Mouse (Mus musculus) CH12.LX (cell line): Measurements from ENCODE around the gene Cacna1h. TPM values are rescaled to one million over a fixed set of nuclear protein-coding genes. Genes with fewer than 3 reads are reported as not detected.

Source experiments
- DNase-seq: peaks from one replicate; pipeline ENCODE4 v3.0.0-alpha.2; 2013; ENCODE audit errors: extremely low read depth
- H3K27ac ChIP-seq: 2 replicates; pipeline ENCODE4 v1.5.1; 2012; ENCODE audit warnings: low read depth, mild to moderate bottlenecking, control low read depth, moderate library complexity; ENCODE audit not compliant: insufficient read depth
- H3K27me3 ChIP-seq: replicated peaks from 2 replicates; pipeline ENCODE3; 2012; ENCODE audit warnings: inconsistent platforms
- H3K36me3 ChIP-seq, 2 experiments: replicated peaks in 1 of 2; 2 replicates each; pipeline versions ENCODE3 to v1.6.1; 2012; ENCODE audit warnings: inconsistent platforms in 1 of 2, low read length in 1 of 2, mild to moderate bottlenecking in 1 of 2, mixed read lengths in 1 of 2, moderate library complexity in 1 of 2; ENCODE audit not compliant: control insufficient read depth in 1 of 2, insufficient read depth in 1 of 2
- H3K4me1 ChIP-seq, 2 experiments: 2 replicates each; pipeline ENCODE4 v1.6.1; 2012; ENCODE audit warnings: inconsistent platforms in 1 of 2, moderate library complexity in 1 of 2; ENCODE audit not compliant: insufficient read depth in 2 of 2, control insufficient read depth in 1 of 2
- H3K4me2 ChIP-seq: 2 replicates; pipeline ENCODE4 v1.6.1; 2012; ENCODE audit warnings: low read depth, mild to moderate bottlenecking, control low read depth; ENCODE audit not compliant: poor library complexity, insufficient read depth, severe bottlenecking
- H3K4me3 ChIP-seq, 3 experiments: fragments of 150-350 bp in 1 of 3; sonication (generic) in 1 of 3; replicated peaks in 1 of 3; 2 replicates each; pipeline versions ENCODE3 to v1.5.1; 2011 to 2012; ENCODE audit warnings: low read depth in 2 of 3, low read length in 2 of 3, mild to moderate bottlenecking in 2 of 3, moderate library complexity in 2 of 3, control low read depth in 1 of 3, improper control_type of control experiment in 1 of 3, inconsistent platforms in 1 of 3, mixed read lengths in 1 of 3; ENCODE audit not compliant: poor library complexity in 1 of 3
- H3K79me2 ChIP-seq: replicated peaks from 2 replicates; pipeline ENCODE4 v1.6.1; 2012; ENCODE audit warnings: mild to moderate bottlenecking, moderate library complexity; ENCODE audit not compliant: control insufficient read depth, poor library complexity, insufficient read depth, severe bottlenecking; ENCODE audit errors: extremely low read depth
- H3K9ac ChIP-seq: 2 replicates; pipeline ENCODE4 v1.6.1; 2012; ENCODE audit warnings: low read depth, mild to moderate bottlenecking, control low read depth, moderate library complexity; ENCODE audit not compliant: insufficient read depth
- H3K9me3 ChIP-seq: replicated peaks from 2 replicates; pipeline ENCODE3; 2012; ENCODE audit warnings: low read length, inconsistent platforms, mixed read lengths
- CHD1 ChIP-seq: IDR thresholded peaks from 2 replicates; pipeline ENCODE4 v1.6.1; 2012; ENCODE audit warnings: low read depth, low read length, improper control_type of control experiment, inconsistent platforms
- CHD2 ChIP-seq: IDR thresholded peaks from 2 replicates; pipeline ENCODE4 v1.6.1; 2011; ENCODE audit warnings: low read length, improper control_type of control experiment
- E2F4 ChIP-seq: IDR thresholded peaks from 2 replicates; pipeline ENCODE4 v1.6.1; 2011; ENCODE audit warnings: low read depth, low read length, improper control_type of control experiment; ENCODE audit not compliant: insufficient replicate concordance
- ELF1 ChIP-seq: IDR thresholded peaks from 2 replicates; pipeline ENCODE4 v1.6.1; 2014; ENCODE audit warnings: low read depth, mild to moderate bottlenecking, inconsistent platforms, low read length, improper control_type of control experiment
- EP300 ChIP-seq: IDR thresholded peaks from 2 replicates; pipeline ENCODE4 v1.6.1; 2011; ENCODE audit warnings: low read length, improper control_type of control experiment
- ETS1 ChIP-seq: conservative IDR thresholded peaks from 2 replicates; pipeline ENCODE4 v1.6.1; 2012; ENCODE audit warnings: low read depth, mild to moderate bottlenecking, inconsistent platforms, low read length, improper control_type of control experiment, moderate library complexity
- GABPA ChIP-seq: IDR thresholded peaks from 2 replicates; pipeline ENCODE4 v1.6.1; 2012; ENCODE audit warnings: low read depth, low read length, improper control_type of control experiment, inconsistent platforms; ENCODE audit not compliant: insufficient replicate concordance
- HCFC1 ChIP-seq: IDR thresholded peaks from 2 replicates; pipeline ENCODE4 v1.6.1; 2012; ENCODE audit warnings: low read depth, mild to moderate bottlenecking, inconsistent platforms, low read length, improper control_type of control experiment
- IRF4 ChIP-seq: IDR thresholded peaks from 2 replicates; pipeline ENCODE4 v1.6.1; 2014; ENCODE audit warnings: low read depth, mild to moderate bottlenecking, inconsistent platforms, low read length, improper control_type of control experiment
- MAZ ChIP-seq: IDR thresholded peaks from 2 replicates; pipeline ENCODE4 v1.6.1; 2012; ENCODE audit warnings: low read depth, mild to moderate bottlenecking, inconsistent platforms, low read length, improper control_type of control experiment, moderate library complexity
- MEF2A ChIP-seq: IDR thresholded peaks from 2 replicates; pipeline ENCODE4 v1.6.1; 2014; ENCODE audit warnings: low read depth, mild to moderate bottlenecking, inconsistent platforms, low read length, improper control_type of control experiment, borderline replicate concordance
- NRF1 ChIP-seq: IDR thresholded peaks from 2 replicates; pipeline ENCODE4 v1.6.1; 2014; ENCODE audit warnings: low read depth, mild to moderate bottlenecking, inconsistent platforms, low read length, improper control_type of control experiment, moderate library complexity
- PAX5 ChIP-seq: IDR thresholded peaks from 2 replicates; pipeline ENCODE4 v1.6.1; 2012; ENCODE audit warnings: low read length, inconsistent platforms, mixed read lengths
- POLR2A ChIP-seq: IDR thresholded peaks from 2 replicates; pipeline ENCODE4 v1.6.1; 2011; ENCODE audit warnings: low read depth, mild to moderate bottlenecking, improper control_type of control experiment, low read length
- RAD21 ChIP-seq: IDR thresholded peaks from 2 replicates; pipeline ENCODE4 v1.6.1; 2011; ENCODE audit warnings: low read depth, mild to moderate bottlenecking, low read length, improper control_type of control experiment, moderate library complexity
- RCOR1 ChIP-seq: conservative IDR thresholded peaks from 2 replicates; pipeline ENCODE4 v1.6.1; 2012; ENCODE audit warnings: low read depth, mild to moderate bottlenecking, inconsistent platforms, low read length, improper control_type of control experiment
- SIN3A ChIP-seq: IDR thresholded peaks from 2 replicates; pipeline ENCODE4 v1.6.1; 2012; ENCODE audit warnings: low read length, improper control_type of control experiment, inconsistent platforms
- SMC3 ChIP-seq: IDR thresholded peaks from 2 replicates; pipeline ENCODE4 v1.6.1; 2011; ENCODE audit warnings: low read depth, low read length, improper control_type of control experiment
- TCF12 ChIP-seq: IDR thresholded peaks from 2 replicates; pipeline ENCODE4 v1.6.1; 2014; ENCODE audit warnings: low read depth, mild to moderate bottlenecking, inconsistent platforms, low read length, improper control_type of control experiment
- dilution Hi-C: fragments of 300-500 bp; cut with MboI; formaldehyde crosslinking; loops from 2 replicates; pipeline ENCODE4 v1.14.3; 2020; ENCODE audit warnings: low sequenced_read_pairs; ENCODE audit not compliant: extremely low pct_unique_long_range_greater_than_20kb, extremely low pct_ligation_motif_present
- in situ Hi-C: fragments of 300-500 bp; cut with MboI; formaldehyde crosslinking; loops from 3 replicates; pipeline ENCODE4 v1.14.3; 2019; ENCODE audit warnings: low sequenced_read_pairs, low pct_ligation_motif_present, low pct_unique_long_range_greater_than_20kb, mixed read lengths
- polyA plus RNA-seq: library from polyadenylated mRNA; unstranded; fragments of >175 nt; gene quantifications from 2 replicates; pipeline ENCODE4 v1.2.1, GENCODE M21; 2012; ENCODE audit warnings: low read depth; ENCODE audit not compliant: insufficient read length
- total RNA-seq, 2 experiments: library from RNA; depleted of rRNA; stranded (reverse); fragments of 300-350 nt in 1 of 2; fragments of >200 nt in 1 of 2; gene quantifications; 2 replicates each; pipeline ENCODE4 v1.2.3; 2012 to 2014

Gene Cacna1h
- total and polyA plus RNA-seq, 3 experiments: 0.04 to 0.21 (median 0.21) TPM

GRCm38 (mm10) chr17:25340003-25340402, 93.6 kb downstream of the Cacna1h start:
- no peak for DNase-seq
- Histone ChIP-seq H3K4me1 (no peaks in the 10 kb centered on the region), H3K36me3 (no peaks in the 10 kb centered on the region), H3K27ac (no peak overlapping the region), H3K4me2 (no peak overlapping the region), H3K9me3 (peaks cover 24% of the 10 kb centered on the region), H3K27me3 (peaks cover 86% of the 10 kb centered on the region), H3K9ac (no peak overlapping the region), H3K79me2 (no peaks in the 10 kb centered on the region), H3K4me3 (no peak overlapping the region)
- no peak for TF ChIP-seq CHD1
- in situ Hi-C loops: no loop called here
- dilution Hi-C loops: no loop called here

GRCm38 (mm10) chr17:25338218-25338617, 95.4 kb downstream of the Cacna1h start:
- no peak for DNase-seq
- Histone ChIP-seq H3K9me3 (peaks cover 24% of the 10 kb centered on the region), H3K4me3 (no peak overlapping the region), H3K36me3 (no peaks in the 10 kb centered on the region), H3K27me3 (peaks cover 86% of the 10 kb centered on the region), H3K27ac (no peak overlapping the region), H3K4me2 (no peak overlapping the region), H3K4me1 (no peaks in the 10 kb centered on the region), H3K9ac (no peak overlapping the region), H3K79me2 (no peaks in the 10 kb centered on the region)
- TF ChIP-seq MEF2A (no peak), POLR2A (no peak), TCF12 (no peak), E2F4 (no peak), RCOR1 (no peak), CHD1 (no peak), SIN3A (no peak), RAD21 (no peak), NRF1 (no peak), IRF4 (no peak), GABPA (no peak), ETS1 (no peak), PAX5 (no peak), MAZ (no peak), CHD2 (no peak), SMC3 (no peak), EP300 (no peak), HCFC1 (no peak), ELF1 (no peak)
- in situ Hi-C loops: no loop called here
- dilution Hi-C loops: no loop called here
